Mouse (Mus musculus): ENCODE data around the gene Aplp1. TPM values are rescaled to one million over a fixed set of nuclear protein-coding genes. Genes with fewer than 3 reads are reported as not detected.

Gene Aplp1
- polyA plus RNA-seq (2021; fragmentation: Nextera tagmentation): 316 and 379 TPM in 2 replicates
- long read RNA-seq, experiment 1, transcript Aplp1-201 (17 exons, 2,343 nt): major isoform, 469 of 715 reads
- long read RNA-seq, experiment 1, partial matches to known transcripts: 227 of 715 reads
- long read RNA-seq, experiment 1, other reads (novel, unspliced or antisense): 19 of 715 reads
- long read RNA-seq, experiment 2, transcript Aplp1-201 (17 exons, 2,343 nt): major isoform, 3,067 of 3,340 reads
- long read RNA-seq, experiment 2, partial matches to known transcripts: 186 of 3,340 reads
- long read RNA-seq, experiment 2, other reads (novel, unspliced or antisense): 87 of 3,340 reads

GRCm38 (mm10) chr7:30444971-30445751 is at the start of gene Aplp1:
TSS of gene Aplp1 (minus strand) at chr7:30445535.

GRCm38 (mm10) chr7:30493401-30493931 is 48.1 kb upstream of the Aplp1 start, which contains the start of gene Prodh2:
TSS of gene Prodh2 (plus strand) at chr7:30493622.

DNA sequence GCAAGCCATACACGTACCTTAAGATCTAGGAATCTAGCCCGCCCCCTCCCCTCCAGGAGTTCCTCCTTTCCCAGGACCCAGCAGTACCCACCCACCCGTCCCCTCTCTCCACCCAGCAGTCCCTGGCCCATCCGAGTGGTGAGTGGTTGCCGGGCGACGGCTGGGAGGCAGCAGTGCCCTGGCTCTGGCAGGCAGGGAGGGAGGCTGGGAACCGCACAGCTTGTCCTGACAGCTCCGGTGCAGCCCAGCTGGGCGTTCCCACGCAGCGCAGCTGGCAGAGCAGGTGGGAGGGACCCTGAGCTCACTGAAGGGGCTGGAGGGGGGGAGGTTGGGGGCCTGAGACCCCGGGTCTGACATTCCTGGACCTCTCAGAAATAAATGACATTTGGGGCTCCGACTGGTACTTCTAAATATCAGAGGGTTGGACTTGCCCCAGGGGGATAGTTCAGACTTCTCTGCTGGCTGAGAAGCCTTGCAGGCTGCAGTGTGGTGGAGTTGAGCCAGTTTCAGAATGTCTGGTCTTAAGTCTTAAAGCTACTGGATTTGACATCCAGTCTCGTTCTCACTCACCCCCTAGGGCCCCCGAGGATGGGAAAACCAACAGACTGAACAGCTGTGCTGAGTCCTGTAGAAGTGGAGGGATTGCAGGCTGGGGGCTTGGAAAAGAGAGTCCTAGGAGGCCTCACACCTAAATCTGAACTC is 12.4 kb upstream of the Aplp1 start, which contains the start of the genes Kirrel2 and Nphs1:
Gene Kirrel2, minus strand, starts transcription at position 62 of the 702 bp plus-strand sequence.
Gene Nphs1, plus strand, starts transcription at position 687 of the 702 bp plus-strand sequence.

GRCm38 (mm10) chr7:30421175-30421889 is 24.0 kb downstream of the Aplp1 start, which contains the start of gene Nfkbid:
TSS of gene Nfkbid (plus strand) at chr7:30421732.

GRCm38 (mm10) chr7:30419561-30420499 is 25.5 kb downstream of the Aplp1 start, which contains the start of gene Hcst:
TSS of gene Hcst (minus strand) at chr7:30419854.

GRCm38 (mm10) chr7:30413596-30413995 is 31.7 kb downstream of the Aplp1 start, which contains the start of gene Tyrobp:
TSS of gene Tyrobp (plus strand) at chr7:30413760.

Other genes starting within 250 kb of the Aplp1 start
- 39.7 and 41.1 TPM in 2 replicates for gene Capns1, start 246.7 kb downstream of the Aplp1 start, polyA plus RNA-seq (2021; fragmentation: Nextera tagmentation)
- gene Polr2i, start 213.6 kb downstream of the Aplp1 start, polyA plus RNA-seq (2021; fragmentation: Nextera tagmentation): 144 and 151 TPM in 2 replicates
- gene Tbcb, start 213.3 kb downstream of the Aplp1 start, polyA plus RNA-seq (2021; fragmentation: Nextera tagmentation): 265 and 278 TPM in 2 replicates
- not detected in 2 replicates for gene Ovol3, start 209.8 kb downstream of the Aplp1 start, polyA plus RNA-seq (2021; fragmentation: Nextera tagmentation)
- 0.13 and 0.30 TPM in 2 replicates for gene Thap8, start 165.4 kb downstream of the Aplp1 start, polyA plus RNA-seq (2021; fragmentation: Nextera tagmentation)
- gene Wdr62, start 165.1 kb downstream of the Aplp1 start, polyA plus RNA-seq (2021; fragmentation: Nextera tagmentation): 0.25 and 0.58 TPM in 2 replicates
- gene Clip3, start 153.8 kb downstream of the Aplp1 start, polyA plus RNA-seq (2021; fragmentation: Nextera tagmentation): 160 and 231 TPM in 2 replicates
- 140 and 144 TPM in 2 replicates for gene Alkbh6, start 136.8 kb downstream of the Aplp1 start, polyA plus RNA-seq (2021; fragmentation: Nextera tagmentation)
- gene Syne4, start 130.7 kb downstream of the Aplp1 start, polyA plus RNA-seq (2021; fragmentation: Nextera tagmentation): 0.33 and 0.63 TPM in 2 replicates
- gene E130208F15Rik, start 123.8 kb downstream of the Aplp1 start, polyA plus RNA-seq (2021; fragmentation: Nextera tagmentation): 3.0 and 4.7 TPM in 2 replicates
- gene Sdhaf1, start 121.6 kb downstream of the Aplp1 start, polyA plus RNA-seq (2021; fragmentation: Nextera tagmentation): 22.3 and 23.3 TPM in 2 replicates
- 4.7 and 4.8 TPM in 2 replicates for gene Lrfn3, start 82.8 kb downstream of the Aplp1 start, polyA plus RNA-seq (2021; fragmentation: Nextera tagmentation)
- 120 and 125 TPM in 2 replicates for gene Tyrobp, start 31.8 kb downstream of the Aplp1 start, polyA plus RNA-seq (2021; fragmentation: Nextera tagmentation)
- 2.7 and 3.0 TPM in 2 replicates for gene Hcst, start 25.7 kb downstream of the Aplp1 start, polyA plus RNA-seq (2021; fragmentation: Nextera tagmentation)
- 0.40 and 0.80 TPM in 2 replicates for gene Nfkbid, start 23.8 kb downstream of the Aplp1 start, polyA plus RNA-seq (2021; fragmentation: Nextera tagmentation)
- 1.9 and 2.2 TPM in 2 replicates for gene Kirrel2, start 12.2 kb upstream of the Aplp1 start, polyA plus RNA-seq (2021; fragmentation: Nextera tagmentation)
- gene Nphs1, start 12.8 kb upstream of the Aplp1 start, polyA plus RNA-seq (2021; fragmentation: Nextera tagmentation): 0.90 and 0.92 TPM in 2 replicates
- not detected in 2 replicates for gene Prodh2, start 48.1 kb upstream of the Aplp1 start, polyA plus RNA-seq (2021; fragmentation: Nextera tagmentation)
- 43.0 and 61.1 TPM in 2 replicates for gene Arhgap33, start 89.5 kb upstream of the Aplp1 start, polyA plus RNA-seq (2021; fragmentation: Nextera tagmentation)
- 6.1 and 6.3 TPM in 2 replicates for gene Hspb6, start 106.6 kb upstream of the Aplp1 start, polyA plus RNA-seq (2021; fragmentation: Nextera tagmentation)
- 1.2 and 4.0 TPM in 2 replicates for gene Proser3, start 106.8 kb upstream of the Aplp1 start, polyA plus RNA-seq (2021; fragmentation: Nextera tagmentation)
- gene Lin37, start 114.3 kb upstream of the Aplp1 start, polyA plus RNA-seq (2021; fragmentation: Nextera tagmentation): 65.8 and 69.9 TPM in 2 replicates
- 122 and 127 TPM in 2 replicates for gene U2af1l4, start 117.8 kb upstream of the Aplp1 start, polyA plus RNA-seq (2021; fragmentation: Nextera tagmentation)
- gene Gm49396, start 117.8 kb upstream of the Aplp1 start, polyA plus RNA-seq (2021; fragmentation: Nextera tagmentation): 0.33 and 0.40 TPM in 2 replicates
- gene Psenen, start 118.1 kb upstream of the Aplp1 start, polyA plus RNA-seq (2021; fragmentation: Nextera tagmentation): 190 and 201 TPM in 2 replicates
- gene Igflr1, start 119.9 kb upstream of the Aplp1 start, polyA plus RNA-seq (2021; fragmentation: Nextera tagmentation): 0.46 and 0.69 TPM in 2 replicates
- gene Kmt2b, start 143.2 kb upstream of the Aplp1 start, polyA plus RNA-seq (2021; fragmentation: Nextera tagmentation): 1.4 and 3.8 TPM in 2 replicates
- 0.23 and 0.30 TPM in 2 replicates for gene Zbtb32, start 153.4 kb upstream of the Aplp1 start, polyA plus RNA-seq (2021; fragmentation: Nextera tagmentation)
- not detected in 2 replicates for gene Upk1a, start 167.3 kb upstream of the Aplp1 start, polyA plus RNA-seq (2021; fragmentation: Nextera tagmentation)
- gene Cox6b1, start 180.6 kb upstream of the Aplp1 start, polyA plus RNA-seq (2021; fragmentation: Nextera tagmentation): 2,257 and 2,565 TPM in 2 replicates
- not detected in 2 replicates for gene Etv2, start 190.3 kb upstream of the Aplp1 start, polyA plus RNA-seq (2021; fragmentation: Nextera tagmentation)
- gene Rbm42, start 204.8 kb upstream of the Aplp1 start, polyA plus RNA-seq (2021; fragmentation: Nextera tagmentation): 136 and 146 TPM in 2 replicates
- gene Haus5, start 219.5 kb upstream of the Aplp1 start, polyA plus RNA-seq (2021; fragmentation: Nextera tagmentation): 3.7 and 4.0 TPM in 2 replicates
- not detected in 2 replicates for gene Pmis2, start 226.1 kb upstream of the Aplp1 start, polyA plus RNA-seq (2021; fragmentation: Nextera tagmentation)